Mouse (Mus musculus): ENCODE measurements at regions not wholly inside any gene's neighbourhood (a gene's known extent, or its start where the extent isn't known, plus 50 kb on each side); places are given as distances from the start of the nearest gene placed in this dataset.

DNA sequence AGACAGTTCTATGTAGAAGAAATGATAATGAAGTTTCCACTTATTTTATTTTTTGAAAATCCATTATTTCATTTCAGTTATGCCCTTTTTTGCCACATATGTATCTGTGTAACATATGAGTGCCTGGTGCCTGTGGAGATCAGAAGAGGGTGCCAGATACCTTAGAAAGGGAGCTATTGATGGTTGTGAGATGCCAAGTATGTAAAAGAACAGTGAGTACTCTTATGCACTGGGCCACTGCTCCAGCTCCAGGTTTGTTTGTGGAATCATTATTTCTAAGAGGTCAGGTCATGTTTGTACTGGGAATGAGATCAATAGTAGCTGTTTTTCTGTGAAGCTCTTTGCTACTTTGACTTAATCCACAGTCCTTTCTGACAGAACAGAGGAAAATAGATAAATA lies 68.1 kb downstream of the Cenpw start:
- no peak for DNase-seq (ENCODE audit: low spot score in 2 of 2)

DNA sequence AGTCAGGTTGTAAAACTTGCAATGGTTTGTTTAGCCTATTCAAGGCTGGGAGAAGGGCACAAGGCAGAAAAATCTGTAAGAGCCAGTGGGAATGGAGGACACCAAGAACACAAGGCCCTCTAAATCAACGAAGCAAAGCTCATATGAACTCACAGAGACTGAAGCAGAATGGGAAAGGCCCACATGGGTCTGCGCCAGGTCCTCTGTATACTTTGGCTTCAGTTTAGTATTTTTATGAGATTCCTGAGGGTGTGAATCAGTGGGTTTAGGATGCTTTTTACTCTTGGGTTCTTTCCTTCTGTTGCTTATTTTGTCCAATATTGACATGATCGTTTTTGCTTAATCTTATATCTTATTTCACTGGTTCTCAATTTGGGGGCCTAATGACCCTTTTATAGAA lies 90.0 kb downstream of the Cenpw start:
- DNase-seq (ENCODE audit: low spot score in 2 of 2), result no peak

DNA sequence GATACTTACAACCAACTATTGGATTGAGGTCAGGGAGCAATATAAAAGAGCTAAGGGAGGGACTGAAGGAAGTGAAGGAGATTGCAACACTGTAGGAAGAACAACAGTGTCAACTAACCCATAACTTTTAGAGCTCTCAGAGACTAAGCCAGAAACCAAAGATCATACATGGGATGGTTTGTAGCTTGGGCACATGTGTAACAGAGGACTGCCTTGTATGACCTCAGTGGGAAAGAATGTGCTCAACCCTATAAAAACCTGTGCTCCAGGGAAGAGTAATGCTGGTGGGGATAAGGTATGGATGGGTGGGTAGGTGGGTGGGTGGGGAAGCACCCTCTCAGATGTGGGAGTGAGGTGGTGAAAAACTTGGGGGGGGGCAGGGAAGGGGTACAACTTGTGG lies 97.9 kb downstream of the Cenpw start:
- no peak for DNase-seq (ENCODE audit: low spot score in 2 of 2)

DNA sequence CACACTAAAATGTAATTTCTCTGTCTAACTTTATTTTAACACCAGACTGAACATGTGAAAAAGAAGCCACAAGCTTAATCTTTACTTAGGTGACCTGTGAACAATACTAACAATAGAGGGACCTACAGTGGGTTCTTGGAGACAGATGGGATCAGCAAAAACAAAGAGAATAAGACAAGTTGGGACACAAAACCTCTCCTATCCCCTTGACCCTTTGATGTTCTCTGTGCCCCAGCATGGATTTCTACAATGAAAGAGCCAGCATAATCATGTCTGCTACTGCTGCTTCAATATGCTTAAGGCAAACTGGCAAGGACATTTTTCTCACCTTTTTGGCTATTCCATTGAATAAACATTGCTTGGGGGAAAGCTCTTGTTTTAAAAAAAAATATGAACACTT lies 105.8 kb downstream of the Cenpw start:
- DNase-seq (ENCODE audit: low spot score in 2 of 2), result no peak

DNA sequence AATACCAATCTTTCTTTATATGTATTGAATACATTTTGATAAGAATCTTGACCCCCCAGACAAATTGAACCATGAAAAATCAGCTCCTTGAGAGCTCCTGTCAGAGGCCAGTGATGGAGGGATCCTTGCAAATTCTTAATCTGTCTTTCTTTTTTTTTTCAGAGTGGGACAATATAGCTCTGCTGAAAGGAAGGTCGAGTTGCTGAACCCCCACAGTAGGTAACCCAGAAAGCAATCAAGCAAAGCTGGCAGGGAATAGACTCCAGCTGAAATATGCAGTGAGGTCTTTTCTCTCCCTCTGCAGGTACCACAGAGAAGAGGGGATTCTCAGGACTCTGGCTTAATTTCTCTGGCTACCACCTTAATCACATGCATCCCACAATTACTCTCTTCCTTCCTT lies 108.8 kb downstream of the Cenpw start:
- DNase-seq (ENCODE audit: low spot score in 2 of 2), result no peak

DNA sequence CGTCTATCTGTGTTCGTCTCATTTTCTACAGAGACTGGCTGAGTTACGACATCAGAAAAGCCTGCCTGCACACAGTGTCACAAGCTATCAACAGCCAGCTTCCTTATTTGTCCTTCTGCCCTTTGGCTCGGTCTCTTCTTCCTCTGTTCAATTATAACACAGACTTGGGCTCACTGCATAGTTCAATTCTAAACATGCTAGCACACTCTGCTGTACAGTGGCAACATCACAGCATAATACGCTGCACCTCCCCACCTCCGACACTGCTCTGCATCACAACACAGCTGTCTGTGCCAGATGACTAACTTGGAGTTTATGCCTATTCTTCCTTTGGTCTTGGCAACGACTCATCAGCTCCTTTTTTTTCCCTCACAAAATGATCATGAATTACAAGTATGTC lies 111.0 kb downstream of the Cenpw start:
- DNase-seq (ENCODE audit: low spot score in 2 of 2), result peak in 1 of 2 experiments; percentile 61

DNA sequence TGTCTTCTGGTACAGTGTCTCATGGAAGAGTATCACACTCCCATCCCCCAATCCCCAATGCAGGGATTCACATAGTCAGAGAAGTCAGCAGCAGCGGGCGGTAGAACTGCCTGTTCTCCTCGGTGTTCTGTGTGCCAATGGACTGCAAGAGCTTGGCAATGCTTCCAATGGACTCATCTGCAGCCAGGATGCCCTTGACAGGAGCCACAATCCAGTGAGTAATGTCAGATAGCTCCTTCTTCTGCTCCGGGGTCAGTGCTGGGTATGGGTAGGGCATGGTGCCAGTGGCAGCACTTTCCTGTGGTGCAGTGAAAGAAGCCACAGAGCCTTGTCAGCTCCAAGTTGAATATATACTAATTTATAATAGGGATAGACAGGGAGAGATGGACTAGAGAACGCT lies 115.3 kb downstream of the Cenpw start:
- DNase-seq (ENCODE audit: low spot score in 2 of 2), result no peak

DNA sequence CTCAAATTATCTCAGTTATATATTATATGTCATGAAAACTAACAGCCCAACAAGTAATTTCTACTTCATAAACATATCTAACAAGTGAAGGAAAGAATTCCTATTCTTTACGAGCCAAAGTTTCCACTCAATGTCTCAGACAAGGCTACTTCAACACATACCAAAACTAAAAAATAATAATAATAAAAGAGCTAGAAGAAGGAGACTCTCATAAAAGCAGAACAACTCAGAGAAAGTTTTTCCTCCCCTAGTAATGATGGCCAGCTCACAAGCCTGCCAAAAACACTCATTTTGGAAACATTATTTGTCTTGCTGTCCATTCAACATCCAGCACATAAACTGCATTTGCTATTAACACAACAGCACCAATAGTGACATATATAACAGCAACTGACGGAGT lies 133.7 kb downstream of the Cenpw start:
- no peak for DNase-seq (ENCODE audit: low spot score in 2 of 2)

DNA sequence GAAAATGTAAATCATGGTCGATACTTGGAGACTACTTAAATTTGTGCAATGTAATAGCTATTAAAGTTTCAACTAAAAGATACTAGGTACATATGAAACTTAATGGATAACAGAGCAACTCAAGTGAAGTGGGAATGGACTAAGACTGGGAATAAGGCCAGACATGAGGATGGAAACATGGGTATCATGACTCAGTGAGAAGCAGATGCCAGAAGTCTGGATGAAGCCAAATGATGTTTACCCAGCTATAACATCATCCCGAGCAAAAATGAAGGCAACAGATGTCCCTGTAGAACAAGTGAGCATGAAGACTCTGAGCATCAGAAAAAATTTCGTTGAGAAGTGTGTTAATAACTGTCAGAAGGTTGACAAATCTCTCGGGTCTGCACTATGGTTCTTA lies 169.7 kb downstream of the Cenpw start:
- DNase-seq (ENCODE audit: low spot score in 2 of 2), result peak; percentile 10 to 17

DNA sequence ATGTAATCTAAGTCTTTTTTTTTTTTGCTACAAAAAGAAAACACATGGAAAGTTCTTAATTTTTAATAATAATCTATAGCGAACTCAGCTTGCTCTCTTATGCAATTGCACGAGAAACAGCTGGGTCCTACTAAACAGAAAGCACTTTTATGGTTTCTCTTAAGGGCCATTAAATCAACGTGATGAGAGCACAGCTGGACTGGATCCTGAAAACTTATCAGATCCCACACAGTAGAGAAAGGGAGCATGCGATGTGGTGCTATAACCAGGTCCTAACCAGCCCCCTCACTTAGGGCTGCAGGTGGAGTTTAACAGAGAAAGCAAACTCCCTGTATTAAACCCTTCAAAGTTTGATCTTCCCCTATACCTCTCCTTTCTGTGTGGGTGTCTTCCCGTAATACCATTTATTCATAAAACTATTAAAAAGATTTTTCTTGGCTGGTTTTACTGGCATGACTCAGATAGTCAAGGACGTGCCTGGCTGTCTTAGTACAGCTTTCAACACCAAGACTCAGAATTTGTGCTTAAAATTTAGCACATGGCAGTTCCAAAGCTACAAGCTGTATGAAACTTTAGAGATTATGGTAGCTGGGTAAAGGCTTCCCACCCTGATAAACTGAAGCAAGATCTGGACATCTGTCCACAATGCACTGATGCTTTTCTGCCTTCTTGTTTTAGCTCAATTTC lies 197.3 kb downstream of the Cenpw start:
- DNase-seq (ENCODE audit: low spot score in 2 of 2), result no peak

DNA sequence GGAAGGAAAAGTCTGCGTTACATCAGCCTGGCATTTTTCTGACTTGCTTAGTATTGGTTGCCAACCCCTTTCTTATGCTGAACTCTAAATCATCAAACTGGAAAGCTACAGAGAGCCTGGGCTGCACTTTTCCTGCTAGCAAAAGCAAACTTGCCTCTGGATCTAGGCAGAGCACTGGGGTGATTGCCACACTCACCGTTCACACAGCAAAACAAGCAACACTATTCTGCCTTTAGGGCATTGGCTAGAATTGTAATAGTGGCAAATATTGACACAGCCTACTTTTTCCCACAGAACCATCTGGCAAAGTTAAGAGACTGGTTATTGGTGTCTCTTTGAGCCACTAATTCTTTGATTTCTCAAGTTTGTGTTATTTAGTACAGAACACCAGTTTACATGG lies 199.5 kb downstream of the Cenpw start:
- no peak for DNase-seq (ENCODE audit: low spot score in 2 of 2)

DNA sequence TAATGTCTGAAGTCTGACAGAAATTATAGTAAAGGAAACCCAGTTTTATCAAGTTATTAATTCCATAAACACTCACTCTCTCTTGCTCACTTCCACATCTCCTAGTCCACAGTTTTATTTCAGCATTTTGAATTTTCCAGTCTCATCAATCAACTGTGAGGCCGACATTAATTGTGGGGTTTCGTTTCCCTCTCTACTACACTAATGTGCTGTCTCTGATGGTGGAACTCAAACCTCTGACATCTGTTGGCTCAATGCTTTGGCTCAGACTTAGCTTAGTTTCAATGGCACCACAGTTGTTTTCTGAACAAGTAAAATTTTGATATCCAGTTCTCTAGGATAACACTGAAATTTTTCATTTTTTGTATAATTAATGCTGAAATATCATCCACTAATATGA lies 218.8 kb downstream of the Cenpw start:
- no peak for DNase-seq (ENCODE audit: low spot score in 2 of 2)
